Mouse (Mus musculus): Measurements from ENCODE around the gene Hmg20a.

DNA sequence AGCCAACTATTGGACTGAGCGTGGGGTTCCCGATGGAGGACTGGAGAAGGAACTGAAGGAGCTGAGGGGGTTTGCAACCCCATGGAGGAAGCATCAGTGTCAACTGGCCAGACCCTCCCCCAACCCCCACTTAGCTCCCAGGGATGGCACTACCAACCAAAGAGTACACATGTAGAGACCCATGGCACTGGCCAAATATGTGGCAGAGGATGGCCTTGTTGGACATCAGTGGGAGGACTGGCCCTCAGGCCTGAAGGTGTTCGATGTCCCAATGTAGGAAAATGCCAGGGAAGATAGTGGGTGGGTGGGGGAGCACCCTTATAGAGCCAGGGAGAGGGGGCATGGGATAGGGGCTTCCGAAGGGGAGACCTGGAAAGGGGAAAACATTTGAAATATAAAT is 47.8 kb downstream of the Hmg20a start:
- no peak for TF ChIP-seq CTCF (IDR thresholded peaks at IDR 0.05; ENCODE audit: low read depth)
- no peak for TF ChIP-seq EP300 (IDR thresholded peaks at IDR 0.05; ENCODE audit: low read depth)
